Mouse (Mus musculus) thymus, adult 2 months (tissue): ENCODE measurements around the gene Sdhc. TPM values are rescaled to one million over a fixed set of nuclear protein-coding genes. Genes with fewer than 3 reads are reported as not detected.

Experiments
- DNase-seq: peaks from one replicate; pipeline ENCODE4 v3.0.0; 2021
- H3K27ac ChIP-seq: fragments of 200-500 bp; 2 replicates; pipeline ENCODE4 v1.5.1; 2012; ENCODE audit warnings: low read length, control low read depth; ENCODE audit not compliant: control insufficient read depth, insufficient read depth
- H3K27me3 ChIP-seq: fragments of 200-500 bp; 2 replicates; pipeline ENCODE4 v1.6.1; 2012; ENCODE audit warnings: mild to moderate bottlenecking, low read length, moderate library complexity, mixed read lengths; ENCODE audit not compliant: control insufficient read depth, insufficient read depth
- H3K36me3 ChIP-seq: fragments of 200-500 bp; 2 replicates; pipeline ENCODE4 v1.6.1; 2012; ENCODE audit warnings: mild to moderate bottlenecking, low read length, moderate library complexity; ENCODE audit not compliant: control insufficient read depth, insufficient read depth
- H3K4me1 ChIP-seq: fragments of 200-500 bp; replicated peaks from 2 replicates; pipeline ENCODE4 v1.6.1; 2012; ENCODE audit warnings: low read length; ENCODE audit not compliant: control insufficient read depth, insufficient read depth
- H3K4me3 ChIP-seq: fragments of 200-500 bp; 2 replicates; pipeline ENCODE4 v1.5.1; 2012; ENCODE audit warnings: mild to moderate bottlenecking, low read length, control low read depth, moderate library complexity; ENCODE audit not compliant: control insufficient read depth, insufficient read depth
- CTCF ChIP-seq: fragments of 200-500 bp; IDR thresholded peaks from 2 replicates; pipeline ENCODE4 v1.5.1; 2012; ENCODE audit warnings: mild to moderate bottlenecking, control low read depth, low read length, moderate library complexity, borderline replicate concordance; ENCODE audit not compliant: control insufficient read depth, poor library complexity, insufficient read depth; ENCODE audit errors: extremely low read depth
- POLR2A ChIP-seq: fragments of 200-500 bp; IDR thresholded peaks from 2 replicates; pipeline ENCODE4 v1.6.1; 2012; ENCODE audit warnings: mild to moderate bottlenecking, low read length, control low read depth, moderate library complexity; ENCODE audit not compliant: control insufficient read depth, poor library complexity, insufficient read depth; ENCODE audit errors: extremely low read depth
- WGBS: fragments of 180-500 bp; shearing (Covaris S2); methylation state at CpG from one replicate; pipeline ENCODE4 v1.1.7; 2018; 5-methylcytosine and 5-hydroxymethylcytosine counted together
- polyA plus RNA-seq: library from polyadenylated mRNA; depleted of rRNA; stranded (reverse); fragments of >200 nt; gene quantifications from 2 replicates; pipeline ENCODE4 v1.2.3, GENCODE M21; 2012

The Sdhc gene
- polyA plus RNA-seq, 1 experiment = 231 TPM

DNA sequence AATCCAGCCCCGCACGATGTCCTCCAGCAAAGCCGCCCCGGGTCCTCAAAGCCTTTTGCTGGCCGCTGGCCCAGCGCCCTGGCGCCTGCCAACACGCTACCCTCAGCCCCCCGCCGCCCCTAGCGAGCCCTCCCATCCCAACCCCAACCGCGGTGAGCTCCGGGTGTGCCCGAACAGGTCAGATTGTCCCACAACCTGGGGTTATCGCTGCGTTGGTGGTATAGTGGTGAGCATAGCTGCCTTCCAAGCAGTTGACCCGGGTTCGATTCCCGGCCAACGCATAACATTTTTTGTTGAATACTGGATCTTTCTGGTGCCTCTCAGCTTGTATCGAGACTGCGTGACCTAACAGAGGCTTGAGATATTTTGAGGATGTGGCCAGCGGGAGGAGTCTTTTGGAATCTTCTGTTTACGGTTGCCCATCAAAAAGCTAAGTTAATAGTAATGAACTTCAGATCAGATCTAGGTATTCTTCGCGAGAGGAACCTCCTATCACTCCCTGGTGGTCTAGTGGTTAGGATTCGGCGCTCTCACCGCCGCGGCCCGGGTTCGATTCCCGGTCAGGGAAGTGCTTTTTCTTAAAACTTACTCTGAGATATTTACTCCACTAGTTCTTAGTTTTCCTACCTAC lies 47.7 kb downstream of the Sdhc start:
- peaks cover 8% of the 10 kb centered on the region for H3K4me1 ChIP-seq
- peak overlapping the region; percentile 64 for H3K4me3 ChIP-seq
- under 1% methylated on average over 35 of the region's 35 CpGs for WGBS
- H3K27ac ChIP-seq = no peak overlapping the region
- H3K27me3 ChIP-seq = no peaks in the 10 kb centered on the region
- no peaks in the 10 kb centered on the region for H3K36me3 ChIP-seq
- peak; percentile 88 for DNase-seq
- no peak for TF ChIP-seq CTCF
- no peak for TF ChIP-seq POLR2A

DNA sequence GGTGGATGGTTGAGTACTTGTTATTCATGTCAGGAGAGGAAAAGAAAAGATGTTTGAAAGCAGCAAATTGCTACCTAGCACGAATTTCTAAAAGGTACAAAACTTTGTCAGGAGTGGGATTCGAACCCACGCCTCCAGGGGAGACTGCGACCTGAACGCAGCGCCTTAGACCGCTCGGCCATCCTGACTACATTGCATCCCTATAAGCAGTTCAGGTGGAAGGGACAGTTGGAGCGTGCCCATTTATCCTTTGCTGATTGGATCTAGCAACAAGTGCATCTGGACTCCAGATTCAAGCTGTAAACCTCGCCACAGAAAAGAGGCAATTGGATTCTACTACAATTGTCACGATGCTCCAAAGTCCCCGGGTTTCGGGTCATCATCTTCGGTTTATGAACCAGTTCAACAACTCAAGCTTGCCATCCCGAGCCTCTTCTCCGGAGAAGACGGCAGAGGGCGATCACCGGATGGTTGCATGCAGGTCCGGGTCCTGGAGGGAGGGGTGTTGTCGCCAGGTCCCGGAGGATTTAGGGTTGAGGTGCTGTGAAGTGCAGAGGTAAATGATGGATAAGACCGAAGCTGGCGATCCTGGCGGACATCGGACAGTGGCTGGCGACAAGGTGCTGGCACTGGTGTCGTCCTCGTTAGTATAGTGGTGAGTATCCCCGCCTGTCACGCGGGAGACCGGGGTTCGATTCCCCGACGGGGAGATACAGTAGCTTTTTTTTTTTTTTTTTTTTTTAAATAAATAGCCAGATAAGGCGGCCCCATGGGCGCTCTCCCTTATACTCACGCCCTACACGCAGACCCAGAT lies 48.5 kb downstream of the Sdhc start:
- Histone ChIP-seq H3K4me3 (peak overlapping the region; percentile 64), H3K36me3 (no peaks in the 10 kb centered on the region), H3K4me1 (peaks cover 8% of the 10 kb centered on the region), H3K27me3 (no peaks in the 10 kb centered on the region), H3K27ac (no peak overlapping the region)
- TF ChIP-seq POLR2A (no peak), CTCF (peak; percentile 52; the same call in 1 of the 2 replicates)
- WGBS = under 1% methylated on average over 40 of the region's 40 CpGs
- DNase-seq = peak; percentile 73

DNA sequence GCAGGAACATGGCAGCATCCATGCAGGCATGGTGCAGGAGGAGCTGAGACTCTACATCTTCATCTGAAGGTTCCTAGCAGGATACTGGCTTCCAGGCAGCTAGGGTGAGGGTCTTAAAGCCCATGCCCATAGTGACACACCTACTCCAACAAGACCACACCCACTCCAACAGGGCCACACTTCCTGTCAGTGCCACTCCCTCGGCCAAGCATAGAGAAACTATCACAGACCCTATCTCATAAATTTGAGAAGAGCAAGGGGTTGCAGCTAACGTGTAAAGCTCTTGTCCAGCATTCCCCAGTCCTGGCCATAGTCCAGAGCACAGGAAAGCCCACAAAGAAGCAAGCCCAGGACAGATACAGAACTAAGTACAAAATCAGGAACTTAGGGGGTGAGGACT lies 49.4 kb downstream of the Sdhc start:
- TF ChIP-seq CTCF (no peak), POLR2A (no peak)

DNA sequence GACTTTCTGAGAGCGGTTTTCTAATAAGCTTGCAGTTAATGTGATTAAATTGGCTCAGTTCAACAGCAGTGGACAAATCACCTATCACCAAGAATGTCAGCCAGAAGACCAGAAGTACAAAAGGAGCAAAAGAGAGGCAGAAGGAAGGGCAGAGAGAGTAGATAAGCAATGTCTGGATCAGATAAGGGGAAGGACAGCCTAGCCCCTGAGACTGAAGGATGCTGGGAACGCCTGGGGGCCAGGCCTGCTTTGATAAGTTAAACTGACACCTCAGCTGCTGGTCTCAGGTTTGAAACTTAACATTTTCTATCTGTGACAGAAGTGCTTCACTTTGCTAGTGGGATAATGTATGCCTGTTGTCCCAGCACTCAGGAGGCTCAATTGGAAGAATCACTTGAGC lies 52.8 kb downstream of the Sdhc start:
- WGBS = 80% methylated on average over 2 of the region's 2 CpGs
- Histone ChIP-seq H3K27me3 (no peaks in the 10 kb centered on the region), H3K27ac (no peak overlapping the region), H3K4me1 (peaks cover 5% of the 10 kb centered on the region; the same call in 1 of the 2 replicates), H3K4me3 (no peak overlapping the region), H3K36me3 (no peaks in the 10 kb centered on the region)
- TF ChIP-seq CTCF = no peak
- DNase-seq = no peak

More for the DNA sequence above, 49.4 kb downstream of the Sdhc start:
- H3K27me3 ChIP-seq = no peaks in the 10 kb centered on the region
- no peak for DNase-seq
- H3K36me3 ChIP-seq = no peaks in the 10 kb centered on the region
- peaks cover 8% of the 10 kb centered on the region for H3K4me1 ChIP-seq
- H3K4me3 ChIP-seq = no peak overlapping the region
- H3K27ac ChIP-seq = no peak overlapping the region
- 59% methylated on average over 2 of the region's 2 CpGs for WGBS

DNA sequence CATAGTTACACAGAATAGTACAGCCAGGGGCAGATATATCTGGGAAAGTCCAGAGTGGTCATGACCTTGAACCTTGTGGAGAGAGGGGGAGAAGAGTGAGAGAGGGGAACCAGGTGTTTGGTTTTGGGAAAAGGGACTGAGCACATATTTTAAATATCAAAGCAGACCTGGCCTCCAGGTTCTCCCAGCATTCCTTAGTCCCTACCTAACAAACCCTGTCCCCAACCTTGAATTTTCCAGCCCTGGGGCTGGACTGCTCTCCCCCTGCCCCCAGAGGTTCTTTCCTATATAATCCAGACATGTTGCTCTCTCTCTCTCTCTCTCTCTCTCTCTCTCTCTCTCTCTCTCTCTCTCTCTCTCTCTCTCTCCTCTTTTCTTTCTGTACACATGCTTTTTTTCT lies 53.3 kb downstream of the Sdhc start:
- TF ChIP-seq CTCF (no peak), POLR2A (no peak)
- H3K27ac ChIP-seq = no peak overlapping the region
- no peaks in the 10 kb centered on the region for H3K36me3 ChIP-seq
- no peaks in the 10 kb centered on the region for H3K27me3 ChIP-seq
- DNase-seq = no peak
- H3K4me1 ChIP-seq = peaks cover 5% of the 10 kb centered on the region; the same call in 1 of the 2 replicates
- no peak overlapping the region for H3K4me3 ChIP-seq

DNA sequence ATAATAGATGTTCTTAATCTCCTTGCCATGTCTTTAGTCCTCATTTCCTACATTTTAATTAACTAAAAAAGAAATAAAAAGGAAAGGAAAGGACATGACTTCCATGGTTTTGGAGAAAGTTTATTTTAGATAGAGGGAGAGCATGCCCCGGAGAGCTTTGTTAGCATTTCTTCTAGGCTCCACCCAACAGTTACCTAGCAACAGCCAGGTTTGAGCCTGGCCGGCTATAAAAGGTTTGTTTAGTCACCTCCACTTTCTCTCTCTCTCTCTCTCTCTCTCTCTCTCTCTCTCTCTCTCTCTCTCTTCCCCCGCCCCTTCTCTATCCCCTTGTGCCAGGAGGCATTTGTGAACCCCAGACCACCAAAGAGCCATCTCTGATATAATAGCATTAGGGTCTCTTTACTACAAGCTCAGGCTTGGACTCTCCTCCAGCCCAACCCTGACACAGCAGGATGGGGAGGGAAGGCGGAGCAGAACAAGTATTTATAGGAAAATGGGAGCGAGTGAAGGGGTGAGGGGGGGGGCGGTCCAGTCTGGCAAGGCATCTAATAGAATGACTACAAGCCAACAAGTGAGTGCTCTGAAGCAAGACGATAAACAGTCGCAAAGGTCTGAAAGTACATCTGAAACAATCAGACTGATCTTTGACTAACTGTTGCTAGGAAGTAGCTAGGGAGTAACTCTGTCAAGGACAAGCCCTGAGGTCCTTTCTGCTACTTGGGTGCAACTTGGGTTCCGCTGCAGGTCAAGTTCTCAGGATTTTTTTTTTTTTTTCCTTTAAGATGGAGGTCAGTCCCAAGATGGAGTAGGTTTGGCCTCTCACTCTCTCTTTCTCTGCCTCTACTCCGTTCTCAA lies 54.1 kb downstream of the Sdhc start:
- 74% methylated on average over 10 of the region's 10 CpGs for WGBS
- no peak overlapping the region for H3K4me3 ChIP-seq
- DNase-seq = no peak

More for the DNA sequence above, 54.1 kb downstream of the Sdhc start:
- no peak overlapping the region for H3K27ac ChIP-seq
- no peaks in the 10 kb centered on the region for H3K36me3 ChIP-seq
- H3K4me1 ChIP-seq = no peaks in the 10 kb centered on the region
- TF ChIP-seq POLR2A (no peak), CTCF (no peak)
- H3K27me3 ChIP-seq = no peaks in the 10 kb centered on the region
